Mouse (Mus musculus): Measurements from ENCODE around the gene Ablim1.
"Not testable (repeated sequence)": the region's sequence is repeated elsewhere in the genome, so short reads cannot be mapped to it uniquely, and the experiment has no call there.

Gene Ablim1

DNA sequence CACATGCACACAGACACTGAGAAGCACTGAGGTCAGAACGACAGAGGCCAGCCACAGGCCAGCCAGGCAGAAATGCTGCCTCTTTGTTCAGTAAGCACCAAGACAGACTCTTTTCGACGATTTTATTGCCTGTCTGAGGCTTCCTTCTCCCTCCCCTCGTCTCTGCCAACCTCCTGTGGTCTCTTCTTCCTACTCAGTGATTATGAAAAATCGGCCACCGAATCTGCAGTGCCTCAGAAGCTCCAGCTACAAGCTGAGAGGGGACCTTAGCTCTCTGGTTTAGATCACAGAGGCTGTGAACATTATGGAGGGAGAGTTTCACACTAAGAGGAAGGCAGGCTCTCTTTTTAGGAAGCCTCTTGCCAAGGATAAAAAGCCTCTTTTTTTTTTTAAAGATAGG is 167.0 kb downstream of the Ablim1 start:
- DNase-seq (ENCODE audit: low spot score) = no peak

DNA sequence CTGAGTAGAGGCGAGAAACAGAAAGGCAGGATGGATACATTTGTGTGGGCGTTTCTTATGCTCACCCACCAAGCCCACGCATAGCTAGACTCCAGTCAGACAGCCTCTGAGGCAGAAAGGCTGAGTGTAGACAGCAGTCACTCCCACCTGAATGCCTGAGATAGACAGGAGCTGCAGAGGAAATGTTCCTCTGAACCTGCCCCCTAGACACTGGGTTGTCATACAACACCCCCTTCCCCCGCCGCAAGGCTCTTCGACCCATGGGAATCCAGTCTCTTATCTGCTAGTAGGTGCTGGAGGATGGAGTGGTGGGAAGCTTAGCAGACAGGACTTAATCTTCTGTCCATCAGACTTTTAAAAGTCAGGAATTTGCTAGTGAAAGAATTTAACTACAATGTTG is 167.8 kb downstream of the Ablim1 start:
- no peak for DNase-seq (ENCODE audit: low spot score)

DNA sequence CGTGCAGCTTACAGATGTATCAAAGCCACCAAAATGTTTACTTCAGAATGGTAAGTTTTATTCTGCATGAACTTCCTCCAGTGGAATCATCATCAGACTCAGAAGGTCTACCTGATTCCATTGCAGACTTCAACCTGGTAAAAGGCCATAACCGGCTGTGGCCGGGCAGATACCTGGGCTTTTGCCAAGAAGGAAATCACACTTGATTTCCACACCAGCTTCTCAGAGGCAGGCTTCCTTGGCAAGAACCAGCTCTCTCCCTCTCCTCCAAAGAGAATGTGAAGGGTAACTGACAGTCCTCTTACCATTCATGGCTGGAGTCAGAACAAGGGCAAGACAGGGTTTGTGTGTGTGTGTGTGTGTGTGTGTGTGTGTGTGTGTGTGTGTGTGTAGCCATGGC is 171.1 kb downstream of the Ablim1 start:
- no peak for DNase-seq (ENCODE audit: low spot score)

DNA sequence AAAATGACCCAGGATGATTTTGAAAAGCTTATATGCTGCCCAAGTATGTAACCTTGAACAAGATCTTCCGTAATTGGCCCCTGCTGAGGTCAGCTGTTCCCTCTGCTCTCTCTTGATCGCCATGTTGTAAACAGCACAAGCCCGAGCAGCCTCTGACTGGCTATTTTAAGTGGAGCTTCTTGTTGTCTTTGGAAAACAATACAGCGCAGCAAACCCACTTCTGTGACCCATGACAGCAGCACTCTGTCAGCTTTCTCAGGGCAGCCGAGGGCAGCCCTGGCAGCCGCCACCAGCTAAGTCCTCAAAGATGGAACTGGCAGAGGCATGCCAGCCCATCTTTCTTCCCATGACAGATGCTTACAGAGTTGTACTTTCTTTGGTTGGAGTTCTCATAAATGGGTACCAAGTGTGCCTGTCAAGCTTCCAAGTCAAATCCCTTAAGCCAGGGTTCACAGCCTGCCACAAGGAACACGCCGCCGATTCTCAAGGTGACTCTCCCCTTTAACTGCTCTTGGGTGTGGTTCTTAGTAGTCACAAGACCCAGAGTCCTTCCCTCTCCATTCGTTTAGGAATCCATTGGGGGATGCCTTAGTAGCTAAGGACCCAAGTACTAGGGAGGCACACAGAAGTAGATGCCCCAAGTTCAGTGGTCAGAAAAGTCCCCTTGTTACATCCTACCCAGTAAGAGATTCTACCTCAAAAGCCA is 172.8 kb downstream of the Ablim1 start:
- DNase-seq (ENCODE audit: low spot score) = no peak

DNA sequence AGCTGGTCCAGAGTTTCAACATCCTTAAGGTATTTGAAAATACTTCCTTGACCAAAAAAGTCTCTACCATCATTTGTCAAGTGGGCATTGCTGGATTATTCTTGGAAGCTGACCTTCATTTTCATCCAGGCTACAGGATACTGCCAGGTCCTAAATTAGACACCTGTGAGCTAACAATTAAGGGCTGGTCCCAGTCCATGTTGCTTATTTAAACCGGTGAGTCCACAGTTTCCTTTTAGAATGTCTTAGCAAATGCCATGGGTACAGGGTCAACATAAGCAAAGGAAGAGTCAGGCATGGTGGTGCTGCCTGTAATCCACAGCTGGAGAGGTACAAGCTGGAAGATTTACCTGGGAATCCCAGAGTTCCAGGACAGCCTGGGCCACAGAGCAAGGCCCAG is 173.8 kb downstream of the Ablim1 start:
- DNase-seq (ENCODE audit: low spot score) = no peak

DNA sequence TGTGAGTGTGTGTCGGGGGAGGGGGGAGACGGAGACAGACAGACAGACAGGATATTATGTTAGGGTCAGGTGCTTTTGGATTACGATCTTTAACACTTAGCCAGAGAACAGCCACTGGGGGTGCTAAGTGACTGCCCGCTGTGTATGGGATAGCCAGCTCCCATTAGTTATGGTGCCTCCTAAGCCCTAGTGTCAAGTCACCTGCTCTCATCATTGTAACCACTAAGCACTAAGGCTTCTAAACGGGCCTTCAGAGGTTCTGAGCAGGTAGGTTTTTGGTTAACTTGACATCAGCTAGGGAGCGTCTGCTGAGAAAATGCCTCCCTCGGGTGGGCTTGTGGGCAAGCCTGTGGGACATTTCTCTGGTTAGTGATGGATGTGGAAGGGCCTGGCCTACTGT is 174.6 kb downstream of the Ablim1 start:
- DNase-seq (ENCODE audit: low spot score) = no peak

DNA sequence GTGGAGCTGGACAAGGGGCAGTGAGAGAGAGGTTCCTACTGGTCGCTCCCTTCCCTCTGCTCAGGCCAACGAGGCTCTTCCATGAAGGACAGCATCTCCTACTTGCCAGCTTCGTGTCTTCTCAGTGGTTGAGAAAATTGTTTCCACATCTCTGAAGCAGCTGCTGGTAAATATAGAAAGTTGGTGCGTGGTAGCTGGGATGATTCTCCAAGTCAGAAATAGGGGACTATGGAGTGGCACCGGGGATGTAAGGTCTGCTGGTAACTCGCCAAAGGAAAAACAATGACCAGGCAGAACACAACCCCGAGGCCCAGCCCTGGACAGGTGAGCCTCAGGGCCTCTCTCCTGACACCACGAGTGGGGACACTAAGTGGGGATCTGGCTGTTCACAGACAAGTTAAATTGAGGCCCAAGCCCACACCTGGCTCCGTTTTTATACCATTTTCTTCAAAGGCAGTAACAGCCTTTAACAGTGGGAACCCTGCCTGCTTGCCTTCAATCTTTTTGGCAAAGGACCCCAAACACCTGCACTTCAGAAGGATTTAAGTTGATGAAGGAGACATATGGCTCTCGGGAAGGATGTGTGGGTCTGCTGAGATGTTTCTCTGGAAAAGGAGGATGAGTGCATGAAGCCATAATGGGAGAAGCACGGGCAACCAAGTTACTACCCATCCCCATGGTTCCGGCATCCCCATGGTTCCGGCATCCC is 175.7 kb downstream of the Ablim1 start:
- no peak for DNase-seq (ENCODE audit: low spot score)

DNA sequence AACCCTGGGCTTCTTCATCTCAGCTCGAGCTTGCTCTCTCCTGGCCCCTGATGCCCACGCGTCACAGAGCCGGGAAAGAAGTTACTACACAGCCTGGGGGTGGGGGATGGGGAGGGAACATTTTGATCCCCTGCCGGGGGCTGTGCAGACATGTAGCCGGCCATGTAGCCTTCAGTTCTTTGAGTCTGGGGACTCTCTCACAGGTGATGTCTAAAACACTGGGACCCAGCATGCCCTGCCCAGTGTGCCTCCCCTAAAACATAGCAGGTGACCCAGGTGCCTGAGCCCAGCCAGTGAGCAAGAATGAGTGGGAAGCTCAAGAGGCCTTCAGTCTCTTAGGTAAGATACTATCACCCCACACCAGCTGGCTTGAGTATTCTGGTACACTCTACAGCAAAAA is 176.2 kb downstream of the Ablim1 start:
- DNase-seq (ENCODE audit: low spot score) = no peak

GRCm38 (mm10) chr19:57138045-57138444 is 176.7 kb downstream of the Ablim1 start:
- DNase-seq (ENCODE audit: low spot score) = no peak

- DNase-seq (ENCODE audit: low spot score) = peak; percentile 63
Measured at GRCm38 (mm10) chr19:57136228-57136627, 178.5 kb downstream of the Ablim1 start.

GRCm38 (mm10) chr19:57135654-57136053 is 179.1 kb downstream of the Ablim1 start:
- not testable (repeated sequence) for DNase-seq (ENCODE audit: low spot score)

DNA sequence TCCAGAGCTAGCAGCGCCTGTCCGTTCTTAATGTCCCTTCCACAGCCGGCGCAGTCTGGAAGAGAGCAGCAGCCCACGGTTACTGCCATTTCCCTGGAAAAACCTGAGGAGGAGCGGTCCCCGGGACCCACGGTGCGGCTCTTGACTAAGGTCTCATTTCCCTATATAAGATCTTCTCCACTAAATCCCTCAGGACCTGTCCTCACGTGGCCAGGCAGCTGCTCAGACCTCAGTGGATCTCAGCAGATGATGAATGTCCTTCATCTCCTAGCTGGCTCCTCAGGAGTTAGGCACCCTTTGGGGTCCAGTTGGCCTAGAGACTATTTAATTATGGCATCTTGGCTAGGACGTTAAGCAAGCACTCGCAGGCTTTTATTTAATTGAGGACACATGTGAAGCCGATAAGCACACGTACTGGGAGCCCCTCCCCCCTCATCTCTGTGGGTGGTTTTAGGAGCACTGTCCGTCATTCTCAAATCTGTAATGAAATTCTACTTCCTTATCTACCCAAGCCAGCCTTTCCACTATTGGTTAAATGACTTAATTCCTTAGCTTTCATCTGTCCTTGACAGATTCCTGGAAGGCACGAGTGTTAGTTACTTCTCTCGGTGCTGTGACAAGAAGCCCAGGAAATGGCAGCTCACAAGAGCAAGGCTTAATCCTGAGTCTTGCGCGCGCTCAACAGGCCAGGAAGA is 179.9 kb downstream of the Ablim1 start:
- DNase-seq (ENCODE audit: low spot score) = no peak

- no peak for DNase-seq (ENCODE audit: low spot score)
Measured at GRCm38 (mm10) chr19:57132916-57133520, 181.7 kb downstream of the Ablim1 start.

- no peak for DNase-seq (ENCODE audit: low spot score)
Measured at GRCm38 (mm10) chr19:57132281-57132680, 182.4 kb downstream of the Ablim1 start.

DNA sequence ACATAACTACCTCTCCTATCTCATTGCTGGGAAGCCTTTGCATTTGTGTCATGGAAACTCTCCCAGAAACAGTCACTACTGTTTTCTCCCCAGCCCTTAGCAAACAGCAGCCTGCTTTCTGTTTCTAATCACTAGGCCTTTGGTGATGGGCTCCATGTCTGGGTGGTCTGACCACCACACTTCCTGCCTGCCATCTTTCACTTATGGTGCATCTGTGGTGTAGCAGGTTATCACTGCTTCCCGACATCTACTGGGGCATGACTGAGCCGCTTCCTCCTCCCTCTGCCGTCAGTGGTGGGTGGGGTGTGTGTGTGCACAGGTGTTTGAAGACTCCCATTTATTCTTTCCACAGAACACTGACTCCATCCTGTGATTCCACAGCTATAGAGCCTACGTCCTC is 183.4 kb downstream of the Ablim1 start:
- no peak for DNase-seq (ENCODE audit: low spot score)

DNA sequence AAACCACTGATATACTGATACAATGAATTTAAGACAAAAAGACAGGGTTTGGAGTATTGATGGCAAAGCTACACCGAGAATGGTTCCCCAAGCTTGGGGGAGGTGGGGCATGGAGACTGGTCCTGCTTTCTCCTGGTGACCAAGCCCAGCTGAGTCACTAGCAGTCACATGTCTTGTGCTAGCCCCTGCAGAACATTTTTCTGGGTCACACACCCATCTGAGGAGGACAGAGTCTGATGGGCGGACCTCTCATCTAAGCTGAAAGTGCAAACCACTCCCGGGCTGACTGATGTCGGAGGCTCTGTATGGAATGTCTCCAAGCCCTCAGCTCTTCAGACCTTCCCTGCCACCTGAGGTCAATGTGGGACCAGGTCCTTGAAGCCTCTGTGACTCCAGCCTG is 184.1 kb downstream of the Ablim1 start:
- DNase-seq (ENCODE audit: low spot score) = no peak

DNA sequence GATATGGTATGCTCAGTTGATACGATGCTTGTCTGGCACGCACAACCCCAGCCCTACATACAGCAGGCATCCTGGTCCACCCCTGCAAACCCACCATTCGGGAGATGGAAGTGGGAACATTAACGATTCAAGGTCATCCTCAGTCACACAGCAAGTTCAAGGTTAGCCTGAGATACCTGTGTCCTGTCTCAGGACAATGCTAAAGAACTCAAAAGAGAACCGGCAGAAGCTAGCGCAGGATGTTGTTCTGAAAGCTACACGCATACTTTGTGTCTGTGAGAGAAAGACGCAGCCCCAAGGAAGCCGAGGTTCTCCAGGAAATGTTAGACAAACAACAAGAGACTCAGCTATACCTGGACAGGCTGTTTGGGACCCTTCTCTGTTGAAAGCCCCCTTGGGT is 185.0 kb downstream of the Ablim1 start:
- no peak for DNase-seq (ENCODE audit: low spot score)

DNA sequence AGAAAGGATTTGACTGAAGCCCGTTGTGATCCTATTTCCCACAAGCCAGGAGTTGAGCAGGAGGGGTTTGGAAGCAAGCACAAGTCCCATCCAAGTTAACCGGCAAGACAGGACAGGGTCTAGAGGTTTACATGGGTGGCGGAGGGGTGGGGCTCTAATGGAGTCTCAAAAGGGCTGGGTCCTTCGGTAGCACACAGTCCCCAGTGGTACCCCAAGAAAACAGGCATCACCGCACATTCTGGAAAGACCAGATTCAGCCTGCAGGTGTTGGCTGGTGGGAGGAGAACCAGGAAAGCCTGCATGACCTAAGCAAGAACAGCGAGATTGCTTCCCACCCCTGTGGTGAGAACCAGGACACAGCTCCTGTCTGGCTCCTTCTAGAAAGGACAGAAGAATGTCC is 186.7 kb downstream of the Ablim1 start:
- DNase-seq (ENCODE audit: low spot score) = no peak

GRCm38 (mm10) chr19:57127523-57127922 is 187.2 kb downstream of the Ablim1 start:
- DNase-seq (ENCODE audit: low spot score) = no peak

GRCm38 (mm10) chr19:57126950-57127349 is 187.8 kb downstream of the Ablim1 start:
- no peak for DNase-seq (ENCODE audit: low spot score)

- DNase-seq (ENCODE audit: low spot score) = no peak
Measured at GRCm38 (mm10) chr19:57124906-57125305, 189.8 kb downstream of the Ablim1 start.

DNA sequence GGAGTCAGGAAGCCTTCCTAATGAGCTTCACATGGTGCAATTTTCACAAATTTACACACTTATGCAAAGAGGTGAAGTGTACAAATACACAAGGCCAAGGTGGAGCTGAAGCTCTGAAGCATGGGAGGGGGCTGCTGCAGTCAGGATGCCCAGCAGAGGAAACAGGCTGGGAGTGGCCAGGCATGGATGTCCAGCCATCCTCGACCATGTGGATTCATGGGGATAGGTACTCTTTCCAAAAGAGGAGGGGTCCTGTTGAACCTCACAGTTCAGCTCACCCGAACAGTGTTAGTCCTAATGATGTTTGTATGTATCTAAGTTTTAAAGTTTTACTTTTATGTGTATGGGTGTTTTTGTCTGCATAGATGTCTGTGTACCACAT is 190.6 kb downstream of the Ablim1 start:
- no peak for DNase-seq (ENCODE audit: low spot score)

Data from layer of hippocampus, adult 11-12 months (tissue).